Mouse (Mus musculus): Measurements from ENCODE around the gene Arfgef3. TPM values are rescaled to one million over a fixed set of nuclear protein-coding genes. Genes with fewer than 3 reads are reported as not detected.

Gene Arfgef3
- total RNA-seq, 2 experiments from 2014 or later = 86.1 to 87.7 TPM

DNA sequence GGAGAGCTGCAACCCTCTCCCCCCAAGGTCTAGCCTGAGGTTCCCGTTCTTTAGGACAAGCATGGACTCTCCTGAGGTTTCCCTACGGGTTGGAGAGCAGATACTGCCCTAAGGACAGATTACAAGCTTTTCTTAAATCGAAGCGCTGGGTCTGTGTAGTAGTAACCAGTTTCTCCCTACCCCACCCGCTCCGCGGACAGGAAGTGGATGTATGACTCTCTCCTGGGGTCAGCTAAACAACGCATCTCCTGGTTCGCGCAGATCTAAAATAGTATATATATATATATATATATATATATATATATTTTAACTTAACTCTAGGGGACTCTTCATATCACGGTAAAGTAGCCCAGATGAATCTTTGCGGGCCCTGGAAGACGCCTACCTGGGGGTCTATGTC is 198.4 kb downstream of the Arfgef3 start:
- no peak for TF ChIP-seq CTCF (conservative IDR thresholded peaks at IDR 0.05)
- Histone ChIP-seq H3K27ac (peak overlapping the region; percentile 67), H3K4me3 (peak overlapping the region; percentile 74)
- DNase-seq (ENCODE audit: low spot score in 2 of 2) = no peak

DNA sequence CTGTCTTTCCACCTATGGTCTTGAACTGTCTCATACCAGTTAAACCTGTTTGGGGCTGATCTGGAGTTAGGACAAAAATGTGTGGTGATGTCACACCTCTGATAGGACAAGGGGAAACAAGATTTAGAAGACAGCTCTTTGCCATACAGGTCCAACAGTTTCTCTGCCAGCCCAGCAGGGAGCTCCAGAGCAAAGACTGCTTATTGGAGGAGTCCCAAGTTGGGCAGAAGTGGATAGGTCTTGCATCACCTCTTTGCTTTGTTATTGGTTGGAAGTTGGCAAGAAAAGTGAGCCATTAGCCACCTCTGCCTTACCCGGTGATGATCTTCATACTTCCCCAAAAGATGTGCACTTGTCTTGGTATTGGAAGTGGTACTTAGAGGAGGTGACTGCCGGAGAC is 206.9 kb downstream of the Arfgef3 start:
- no peak for TF ChIP-seq CTCF (conservative IDR thresholded peaks at IDR 0.05)
- Histone ChIP-seq H3K27ac (no peak overlapping the region), H3K4me3 (no peak overlapping the region)
- no peak for DNase-seq (ENCODE audit: low spot score in 2 of 2)

DNA sequence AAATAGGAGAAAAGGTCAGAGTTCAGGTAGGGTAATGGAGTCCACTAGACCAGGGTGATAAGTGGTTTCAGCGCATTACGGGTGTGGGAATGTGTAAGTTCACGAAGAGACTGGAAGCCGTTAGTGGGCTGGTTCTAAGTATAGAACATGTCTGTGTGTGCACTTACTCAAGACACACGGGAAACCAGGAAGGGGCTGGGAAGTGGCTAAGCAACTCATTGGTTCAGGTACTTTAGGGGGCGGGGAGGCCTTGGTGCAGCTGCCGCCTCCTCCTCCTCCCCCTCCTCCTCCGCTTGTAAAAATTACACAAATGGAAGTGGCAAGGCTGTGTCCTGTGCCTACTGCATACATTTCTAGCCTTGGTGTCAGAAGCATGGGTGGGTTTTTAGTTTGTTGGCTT is 211.5 kb downstream of the Arfgef3 start:
- TF ChIP-seq CTCF (conservative IDR thresholded peaks at IDR 0.05) = no peak
- Histone ChIP-seq H3K4me3 (no peak overlapping the region), H3K27ac (no peak overlapping the region)
- no peak for DNase-seq (ENCODE audit: low spot score in 2 of 2)

Other genes with a start within 250 kb of the Arfgef3 start
- 1 to 10 TPM; 2.7 to 2.8 TPM for gene Hebp2, start 197.9 kb downstream of the Arfgef3 start, total RNA-seq (2021)
- gene Gm4922, start 42.8 kb upstream of the Arfgef3 start, total RNA-seq (2021) = not detected
- gene Perp, start 101.1 kb upstream of the Arfgef3 start, total RNA-seq (2021) = 1 to 10 TPM; 3.2 to 3.5 TPM

All from layer of hippocampus, adult 2 months (tissue).